Mouse (Mus musculus) bone marrow macrophage, adult 2 months (primary cell): ENCODE data around the gene Art3.

Source experiments
- CTCF ChIP-seq: IDR thresholded peaks from 2 replicates; pipeline ENCODE4 v1.5.1; 2012; ENCODE audit warnings: low read depth, mild to moderate bottlenecking, low read length, moderate library complexity
- POLR2A ChIP-seq: IDR thresholded peaks from 2 replicates; pipeline ENCODE4 v1.6.1; 2012; ENCODE audit warnings: mild to moderate bottlenecking, low read depth, low read length, borderline replicate concordance

DNA sequence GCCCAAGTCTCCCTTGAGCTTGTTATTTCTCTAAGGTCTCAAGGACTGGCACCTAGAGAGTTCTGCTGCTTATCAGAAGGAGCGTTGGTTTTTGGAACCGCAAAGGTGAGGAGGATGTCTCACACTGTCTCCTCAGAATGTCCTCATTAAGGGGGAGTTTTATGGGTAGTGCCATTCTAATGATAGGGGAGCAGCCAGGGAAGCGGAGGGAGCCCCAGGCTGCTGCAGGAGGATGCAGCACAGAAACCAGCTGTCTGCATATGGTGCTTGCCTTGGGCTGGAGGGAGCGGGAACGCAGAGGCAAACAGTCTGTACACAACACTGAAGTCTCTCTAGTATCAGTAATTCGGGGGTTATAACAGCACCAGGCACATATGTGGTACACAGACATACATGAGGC is 39.3 kb downstream of the Art3 start:
- TF ChIP-seq CTCF (no peak), POLR2A (no peak)
